Mouse (Mus musculus) urinary bladder, postnatal 4 days (tissue): ENCODE measurements around the gene Strc.
"Not testable (repeated sequence)": the region's sequence is repeated elsewhere in the genome, so short reads cannot be mapped to it uniquely, and the experiment has no call there.

Experiments used
- DNase-seq, 2 experiments: peaks; one replicate each; pipeline ENCODE4 v3.0.0; 2021 to 2022; ENCODE audit warnings: low spot score in 2 of 2

Gene Strc

GRCm38 (mm10) chr2:121386961-121387575 is at the start of gene Strc:
TSS of gene Strc (minus strand) at chr2:121387168.
- not testable (repeated sequence) for DNase-seq

GRCm38 (mm10) chr2:121434854-121435253 is 47.9 kb upstream of the Strc start:
- no peak for DNase-seq

DNA sequence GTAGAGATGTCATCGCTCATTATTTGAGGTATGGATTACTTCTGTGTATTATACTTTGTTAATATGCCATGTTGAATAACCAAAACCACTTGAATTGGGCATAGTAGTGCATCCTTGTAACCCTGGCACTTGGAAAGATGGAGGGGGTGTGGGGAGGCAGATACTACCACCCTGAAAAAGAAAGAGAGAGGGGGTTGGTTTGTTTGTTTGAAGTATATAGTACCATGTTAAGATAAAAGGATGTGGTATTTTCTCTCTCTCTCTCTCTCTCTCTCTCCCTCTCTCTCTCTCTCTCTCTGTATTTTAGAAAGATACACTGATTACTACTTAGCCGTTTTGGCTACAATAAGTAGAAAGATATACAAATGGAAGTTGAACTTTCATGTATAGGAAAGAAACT is 38.9 kb upstream of the Strc start:
- no peak for DNase-seq

DNA sequence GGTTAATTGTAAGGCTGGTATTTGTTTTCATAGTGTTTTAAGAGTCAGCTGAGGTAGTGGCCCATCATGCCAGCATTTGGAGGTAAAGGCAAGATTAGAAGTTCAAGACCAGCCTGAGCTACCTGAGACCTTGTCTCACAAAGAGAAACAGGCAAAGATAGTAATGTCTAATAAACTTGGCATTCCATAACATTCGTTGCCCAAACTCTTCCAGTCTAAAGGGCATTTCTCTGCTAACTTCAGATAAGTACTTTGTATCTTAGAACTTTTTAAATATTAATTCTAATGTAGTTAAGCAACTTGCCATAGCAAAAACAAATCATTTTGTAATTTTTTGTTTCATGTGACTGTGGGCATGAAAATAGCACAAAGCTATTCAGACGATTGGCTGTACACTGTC is 36.2 kb upstream of the Strc start:
- no peak for DNase-seq

DNA sequence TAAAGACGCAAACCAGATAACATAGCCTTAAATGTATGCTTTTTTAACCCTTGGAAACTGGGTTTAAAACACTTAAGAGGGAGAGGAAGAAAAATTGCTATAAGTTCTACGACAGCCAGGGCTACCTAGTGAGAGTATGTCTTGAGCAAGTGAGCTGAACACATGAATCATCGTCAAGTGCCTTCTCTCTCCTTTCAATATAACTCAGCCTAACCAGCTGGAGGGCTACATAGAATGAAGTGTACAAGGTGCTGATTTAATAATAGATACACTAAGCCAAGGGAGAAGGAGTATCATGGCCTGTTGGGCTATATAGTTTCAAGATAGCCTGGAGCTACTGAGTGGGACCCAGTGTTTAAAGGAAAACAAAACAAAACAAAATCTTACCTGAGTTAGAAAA is 31.5 kb upstream of the Strc start:
- DNase-seq = no peak

DNA sequence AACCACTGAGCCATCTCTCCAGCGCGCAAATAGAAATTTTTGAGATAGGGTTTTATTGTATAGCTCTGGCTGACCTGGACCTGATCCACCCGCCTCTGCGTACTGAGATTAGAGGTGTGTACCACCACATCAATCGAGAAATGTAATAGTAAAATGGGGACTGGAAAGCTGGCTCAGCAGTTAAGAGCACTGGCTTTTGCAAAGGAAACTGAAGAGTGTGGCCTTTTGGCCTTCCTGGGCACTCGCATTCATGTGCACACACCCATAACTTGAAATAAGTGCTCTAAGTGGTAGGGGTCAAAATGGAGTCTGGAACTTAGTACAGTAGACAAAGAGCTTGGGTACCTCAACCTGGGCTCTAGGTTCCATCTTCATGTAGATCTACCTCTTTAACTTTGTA is 29.4 kb upstream of the Strc start:
- no peak for DNase-seq

DNA sequence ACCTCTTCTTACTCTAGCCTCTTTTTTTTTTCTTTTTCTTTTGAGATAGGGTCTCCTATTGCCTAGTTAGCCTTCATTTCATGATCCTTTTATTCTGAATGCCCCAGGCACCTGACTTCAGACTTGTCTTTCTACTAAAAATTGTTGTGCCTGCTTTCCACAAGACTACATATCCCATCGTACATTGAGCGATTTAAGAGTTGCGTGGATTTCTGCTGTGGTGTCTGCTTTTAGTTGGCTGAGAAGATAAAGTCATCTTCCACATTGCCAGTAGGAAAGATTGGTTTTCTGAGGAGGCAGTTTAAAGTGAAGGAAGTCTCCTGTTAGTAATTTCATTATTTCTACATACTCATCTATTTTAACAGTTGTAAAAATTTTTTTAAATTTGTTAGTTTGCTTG is 28.6 kb upstream of the Strc start:
- no peak for DNase-seq

DNA sequence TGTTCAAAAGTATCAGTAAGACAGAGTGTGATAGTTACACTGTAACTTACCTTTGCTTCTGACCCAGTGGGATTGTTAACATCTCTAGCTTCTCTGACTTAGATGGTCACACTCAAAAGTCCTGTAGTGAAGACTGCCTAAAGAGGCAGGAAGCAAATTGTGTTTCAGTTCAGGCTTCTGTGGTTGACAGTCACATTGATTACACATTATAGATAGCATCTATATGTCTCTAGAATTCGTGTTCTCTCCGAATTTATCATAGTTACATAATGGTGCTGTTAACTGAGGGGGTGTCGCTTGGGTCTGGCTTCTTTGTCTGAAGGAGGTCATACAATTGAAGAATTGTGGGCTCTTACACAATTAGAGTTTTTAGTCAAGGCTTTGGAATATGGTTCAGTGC is 28.1 kb upstream of the Strc start:
- DNase-seq = no peak

DNA sequence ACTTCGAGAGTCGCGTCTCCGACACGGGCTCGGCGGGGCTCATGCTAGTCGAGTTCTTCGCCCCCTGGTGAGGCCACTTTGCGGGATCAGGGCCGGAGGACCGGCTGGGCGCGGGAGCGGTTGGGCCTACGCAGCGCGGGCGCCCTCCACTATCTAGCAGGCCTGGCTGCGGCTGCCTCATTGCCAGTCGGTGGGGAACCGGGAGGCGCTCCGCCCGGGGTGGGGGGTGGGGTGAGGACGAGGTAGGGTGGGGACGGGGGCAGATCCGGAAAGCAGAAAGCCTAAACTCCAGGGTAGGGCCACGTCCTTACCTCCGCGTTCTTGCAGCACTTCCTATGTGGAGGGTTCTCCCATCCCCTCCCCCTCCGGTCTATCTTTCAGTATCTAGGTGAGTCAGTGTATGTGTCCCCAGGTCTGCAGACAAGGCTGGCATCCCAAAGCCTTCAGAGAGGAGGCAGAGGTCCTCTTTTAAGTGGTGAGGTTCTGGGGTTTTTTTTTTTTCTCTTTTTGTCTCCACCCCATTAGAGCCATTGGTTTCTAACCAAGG is 27.2 kb upstream of the Strc start:
- no peak for DNase-seq

DNA sequence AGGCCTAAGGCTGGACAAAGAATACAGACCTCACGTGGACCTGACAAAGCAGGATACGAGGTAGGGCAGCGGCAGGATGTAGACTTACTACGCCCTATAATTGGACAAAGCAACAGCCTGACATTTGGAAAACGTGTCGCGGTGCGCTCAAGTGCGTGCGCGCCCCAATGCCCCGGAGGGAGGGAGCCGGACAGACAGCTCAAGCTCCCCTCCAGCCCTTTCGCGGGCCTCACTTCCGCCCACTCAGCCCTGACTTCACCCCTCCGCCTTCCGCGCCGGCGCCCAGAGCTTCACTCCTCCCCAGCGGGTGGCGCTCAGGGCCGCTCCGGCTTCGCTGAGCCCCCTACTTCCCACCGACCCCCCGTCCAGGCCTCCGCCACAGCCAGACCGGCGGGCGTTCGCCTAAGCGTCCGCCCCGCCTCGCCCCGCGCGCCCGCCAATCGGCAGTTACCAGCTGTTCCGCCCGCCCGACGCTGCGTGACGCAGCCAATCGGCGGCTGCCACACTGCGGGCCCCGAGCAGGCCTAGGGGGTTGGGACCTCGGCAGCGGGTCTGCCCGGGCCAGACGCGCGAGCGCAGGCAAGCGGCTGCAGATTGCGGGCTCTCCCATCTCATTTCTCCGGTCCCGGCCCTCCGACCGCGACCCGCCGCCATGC is 26.5 kb upstream of the Strc start, which contains the start of the genes Pdia3 and Catsper2:
Pdia3 (plus strand) TSS at position 389 of the 656 bp plus-strand sequence.
Catsper2 (minus strand) TSS at position 406 of the 656 bp plus-strand sequence.
- DNase-seq = peak; percentile 96 to 99

GRCm38 (mm10) chr2:121412843-121413386 is 25.9 kb upstream of the Strc start:
- DNase-seq = no peak

GRCm38 (mm10) chr2:121408160-121408559 is 21.2 kb upstream of the Strc start:
- DNase-seq = no peak

DNA sequence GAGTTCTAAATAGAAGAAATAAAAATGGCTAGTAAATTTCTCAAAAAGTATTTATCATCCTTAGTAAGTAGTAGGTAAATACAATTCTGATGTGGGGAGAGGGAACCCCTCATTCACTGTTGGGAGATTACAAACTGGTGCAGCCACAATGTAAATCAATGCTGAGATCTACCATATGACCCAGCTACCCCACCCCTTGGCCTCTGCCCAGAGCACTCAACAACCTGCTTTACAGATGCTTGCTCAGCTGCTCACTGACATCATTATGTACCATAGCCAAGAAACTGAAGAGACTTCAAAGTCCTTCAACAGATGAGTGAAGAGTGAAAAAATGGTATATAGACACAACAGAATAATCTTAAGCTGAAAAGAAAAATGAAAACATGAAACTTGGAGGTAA is 16.3 kb upstream of the Strc start:
- DNase-seq = no peak

GRCm38 (mm10) chr2:121396624-121397023 is 9.7 kb upstream of the Strc start:
- DNase-seq = peak; percentile 42 to 83

- no peak for DNase-seq
Observed at GRCm38 (mm10) chr2:121374766-121375165, 12.2 kb downstream of the Strc start.

DNA sequence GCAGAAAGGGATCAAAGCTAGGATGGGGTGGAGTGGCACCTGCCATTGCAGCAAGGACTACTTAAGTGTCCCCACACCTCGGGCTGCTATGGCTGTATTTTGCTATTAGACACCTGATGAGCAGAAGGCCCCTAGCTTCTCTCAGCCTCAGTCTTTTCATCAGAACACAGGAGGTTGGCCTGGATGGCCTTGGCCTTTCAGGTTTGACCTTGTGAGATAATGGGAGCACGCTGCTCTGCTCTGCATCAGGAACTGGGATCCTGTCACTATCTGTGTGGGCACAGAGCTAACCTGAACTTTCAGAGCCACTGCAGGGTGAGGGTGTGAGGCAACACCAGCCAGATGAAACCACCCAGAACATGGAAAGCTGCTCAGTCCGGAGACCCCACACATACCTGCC is 14.7 kb downstream of the Strc start:
- no peak for DNase-seq

DNA sequence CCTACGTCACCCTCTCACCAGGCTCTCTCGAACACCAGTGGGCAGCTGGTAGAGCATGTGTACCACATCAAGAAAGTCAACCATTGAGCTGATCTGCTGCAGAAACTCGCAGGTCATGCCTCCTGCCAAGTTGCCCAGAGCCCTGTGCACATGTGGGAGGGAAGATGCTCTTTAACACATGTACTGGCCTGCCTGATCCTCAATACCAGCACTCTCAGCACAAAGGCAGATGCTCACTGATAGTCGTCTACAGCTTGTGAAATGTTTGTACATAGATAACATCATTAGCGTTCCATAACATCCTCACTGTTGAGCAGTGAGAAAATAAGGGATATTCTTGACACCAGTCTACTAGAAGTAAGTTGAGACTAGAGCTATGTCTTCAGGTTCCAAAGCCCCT is 16.0 kb downstream of the Strc start:
- no peak for DNase-seq

DNA sequence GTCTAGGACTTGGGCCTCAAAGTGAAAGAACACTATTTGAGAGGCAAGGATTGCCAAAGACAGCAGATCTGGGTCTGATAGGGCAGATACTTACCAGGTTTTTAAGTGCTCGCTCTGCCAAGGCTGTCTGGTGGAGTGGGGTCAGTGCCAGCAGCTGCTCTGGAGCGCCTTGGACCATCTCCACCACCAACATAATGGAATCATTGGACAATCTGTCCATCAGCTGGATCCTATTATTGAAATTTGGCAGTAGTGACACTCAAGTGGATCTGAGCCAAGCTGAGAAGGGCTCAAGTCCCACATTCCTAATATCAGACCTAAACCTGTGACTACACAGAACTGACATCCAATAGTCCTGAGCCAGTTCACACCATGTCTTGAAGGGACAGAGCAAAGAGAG is 18.1 kb downstream of the Strc start:
- DNase-seq = no peak

DNA sequence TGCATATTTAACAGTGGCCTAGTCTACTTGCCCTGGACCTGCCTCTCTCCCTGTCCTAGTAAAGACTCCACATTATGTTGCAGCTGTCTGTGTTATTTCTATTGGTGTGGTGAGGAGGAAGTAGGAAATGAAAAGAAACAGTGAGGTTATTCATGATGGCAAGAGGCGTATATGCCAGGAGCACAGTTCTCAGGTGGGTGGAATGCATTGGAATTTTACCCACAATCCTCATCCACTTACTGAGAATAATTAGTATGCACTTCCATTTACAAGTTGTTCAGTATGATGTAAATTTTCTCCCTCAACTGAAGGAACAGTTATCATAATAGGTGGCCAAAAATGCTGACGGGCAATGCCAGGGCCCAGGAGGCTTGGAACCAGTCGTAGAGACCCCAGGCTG is 23.3 kb downstream of the Strc start:
- no peak for DNase-seq

- DNase-seq = no peak
Observed at GRCm38 (mm10) chr2:121359461-121359860, 27.5 kb downstream of the Strc start.

GRCm38 (mm10) chr2:121358381-121358780 is 28.6 kb downstream of the Strc start:
- peak in 1 of 2 experiments; percentile 41 for DNase-seq

GRCm38 (mm10) chr2:121357961-121358360 is 29.0 kb downstream of the Strc start:
- no peak for DNase-seq

DNA sequence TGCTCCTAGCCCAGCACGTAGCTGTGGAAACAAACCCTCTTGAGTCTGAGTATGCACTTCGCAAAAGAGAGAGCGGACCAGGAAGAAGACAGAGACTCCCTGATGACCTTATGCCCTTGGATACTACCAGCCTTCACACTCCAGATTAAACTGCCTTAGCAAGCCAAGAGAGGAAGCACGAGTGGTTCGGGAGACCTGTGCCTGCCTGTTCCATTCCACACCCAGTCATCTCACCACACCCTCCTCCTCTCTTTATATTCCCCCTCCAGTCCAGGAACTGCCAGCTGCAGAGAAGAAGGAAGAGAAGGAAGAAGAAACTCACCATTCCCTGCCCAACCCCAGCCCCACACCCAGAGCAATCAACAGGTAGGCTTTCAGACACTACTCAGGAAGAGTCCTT is 29.5 kb downstream of the Strc start, which contains the start of gene Ckmt1:
Ckmt1 (plus strand) TSS at position 221 of the 400 bp plus-strand sequence.
- DNase-seq = no peak
